Mouse (Mus musculus) left cerebral cortex, postnatal 36 days (tissue): ENCODE results near the gene Dchs2. TPM values are rescaled to one million over a fixed set of nuclear protein-coding genes. Genes with fewer than 3 reads are reported as not detected.
A peak's percentile ranks its signal among the peaks of the same experiment; 100 is the strongest.

Experiments
- DNase-seq, 2 experiments: peaks; one replicate each; pipeline ENCODE4 v3.0.0; 2021 to 2022; ENCODE audit warnings: low spot score in 2 of 2, mixed read lengths in 1 of 2
- intact Hi-C: fragments of 180-260 bp; cut with DNase I; formaldehyde crosslinking; loops from one replicate; pipeline ENCODE4 v1.15.1; 2025
- total RNA-seq, 2 experiments: library from RNA; stranded (reverse); gene quantifications; 2 replicates each; pipeline ENCODE4 v1.2.3; 2021

The Dchs2 gene
- total RNA-seq, 2 experiments from 2014 or later, result 2.0 to 4.5 TPM

- DNase-seq, result no peak
- intact Hi-C loops, result no loop called here
Measured at GRCm38 (mm10) chr3:83228383-83228782, 100.6 kb downstream of the Dchs2 start.

- intact Hi-C loops, result no loop called here
- no peak for DNase-seq
Measured at GRCm38 (mm10) chr3:83230326-83230725, 102.6 kb downstream of the Dchs2 start.

GRCm38 (mm10) chr3:83234457-83234856, 106.7 kb downstream of the Dchs2 start:
- intact Hi-C loops, result no loop called here
- DNase-seq, result no peak

- intact Hi-C loops, result no loop called here
- DNase-seq, result no peak
Measured at GRCm38 (mm10) chr3:83235061-83235460, 107.3 kb downstream of the Dchs2 start.

- intact Hi-C loops, result no loop called here
- DNase-seq, result no peak
Measured at GRCm38 (mm10) chr3:83246536-83246935, 118.8 kb downstream of the Dchs2 start.

- intact Hi-C loops, result no loop called here
- DNase-seq, result no peak
Measured at GRCm38 (mm10) chr3:83250001-83250545, 122.3 kb downstream of the Dchs2 start.

GRCm38 (mm10) chr3:83251899-83252298, 124.2 kb downstream of the Dchs2 start:
- DNase-seq, result no peak
- intact Hi-C loops, result no loop called here

GRCm38 (mm10) chr3:83259421-83259820, 131.7 kb downstream of the Dchs2 start:
- no peak for DNase-seq
- intact Hi-C loops, result no loop called here

- intact Hi-C loops, result no loop called here
- no peak for DNase-seq
Measured at GRCm38 (mm10) chr3:83266009-83266408, 138.3 kb downstream of the Dchs2 start.

GRCm38 (mm10) chr3:83270228-83270627, 142.5 kb downstream of the Dchs2 start:
- intact Hi-C loops, result no loop called here
- DNase-seq, result no peak

- intact Hi-C loops, result no loop called here
Measured at GRCm38 (mm10) chr3:83270982-83271381, 143.2 kb downstream of the Dchs2 start.

GRCm38 (mm10) chr3:83273555-83274244, 146.0 kb downstream of the Dchs2 start:
- intact Hi-C loops, result loop anchor here (2.0 kb wide), 2 partner anchors 163 to 275 kb away; no protein-coding TSS in a partner anchor
- peak; percentile 53 to 66 for DNase-seq

More at GRCm38 (mm10) chr3:83270982-83271381, 143.2 kb downstream of the Dchs2 start:
- DNase-seq, result no peak

GRCm38 (mm10) chr3:83275703-83276102, 148.0 kb downstream of the Dchs2 start:
- no peak for DNase-seq
- intact Hi-C loops, result loop anchor here (2.0 kb wide), 1 partner anchor 277 kb away; no protein-coding TSS in a partner anchor

- intact Hi-C loops, result loop anchor here (10.0 kb wide), 1 partner anchor 611 kb away; no protein-coding TSS in a partner anchor
- no peak for DNase-seq
Measured at GRCm38 (mm10) chr3:83283882-83284281, 156.1 kb downstream of the Dchs2 start.

GRCm38 (mm10) chr3:83286975-83287405, 159.2 kb downstream of the Dchs2 start:
- DNase-seq, result peak; percentile 31 to 61
- intact Hi-C loops, result loop anchor here (5.0 to 10.0 kb wide), 2 partner anchors 475 to 608 kb away; no protein-coding TSS in a partner anchor

- intact Hi-C loops, result loop anchor here (5.0 to 10.0 kb wide), 2 partner anchors 474 to 607 kb away; no protein-coding TSS in a partner anchor
- no peak for DNase-seq
Measured at GRCm38 (mm10) chr3:83288118-83288840, 160.5 kb downstream of the Dchs2 start.

- no peak for DNase-seq
- intact Hi-C loops, result no loop called here
Measured at GRCm38 (mm10) chr3:83290482-83290881, 162.7 kb downstream of the Dchs2 start.

- DNase-seq, result no peak
- intact Hi-C loops, result no loop called here
Measured at GRCm38 (mm10) chr3:83290953-83291352, 163.2 kb downstream of the Dchs2 start.

- no peak for DNase-seq
- intact Hi-C loops, result no loop called here
Measured at GRCm38 (mm10) chr3:83299783-83300382, 172.1 kb downstream of the Dchs2 start.

- intact Hi-C loops, result no loop called here
- no peak for DNase-seq
Measured at GRCm38 (mm10) chr3:83303876-83304275, 176.1 kb downstream of the Dchs2 start.
